Mouse (Mus musculus) MEL (cell line): ENCODE measurements around the gene Adgb. TPM values are rescaled to one million over a fixed set of nuclear protein-coding genes. Genes with fewer than 3 reads are reported as not detected.

Experiments used
- DNase-seq: peaks from one replicate; pipeline ENCODE4 v3.0.0; 2011; ENCODE audit warnings: low read depth, low spot score
- H3K27ac ChIP-seq: 2 replicates; pipeline ENCODE4 v1.5.1; 2012; ENCODE audit warnings: low read depth, mild to moderate bottlenecking, control low read depth, low read length, moderate library complexity; ENCODE audit not compliant: control insufficient read depth
- H3K27me3 ChIP-seq, 2 experiments: fragments of 150-350 bp in 1 of 2; sonication (generic) in 1 of 2; 2 replicates each; pipeline ENCODE4 v1.6.1; 2012; ENCODE audit warnings: low read length in 2 of 2, mild to moderate bottlenecking in 2 of 2, improper control_type of control experiment in 1 of 2, moderate library complexity in 1 of 2; ENCODE audit not compliant: insufficient read depth in 2 of 2, control insufficient read depth in 1 of 2
- H3K36me3 ChIP-seq, 2 experiments: 2 replicates each; pipeline ENCODE4 v1.6.1; 2012 to 2014; ENCODE audit warnings: low read length in 2 of 2, improper control_type of control experiment in 1 of 2, inconsistent platforms in 1 of 2, mild to moderate bottlenecking in 1 of 2; ENCODE audit not compliant: insufficient read depth in 2 of 2, control insufficient read depth in 1 of 2
- H3K4me1 ChIP-seq, 2 experiments: fragments of 150-350 bp in 1 of 2; sonication (generic) in 1 of 2; 2 replicates each; pipeline ENCODE4 v1.6.1; 2012; ENCODE audit warnings: low read length in 2 of 2, improper control_type of control experiment in 1 of 2, mild to moderate bottlenecking in 1 of 2; ENCODE audit not compliant: insufficient read depth in 2 of 2, control insufficient read depth in 1 of 2
- H3K4me3 ChIP-seq, 2 experiments: fragments of 150-350 bp in 1 of 2; sonication (generic) in 1 of 2; 2 replicates each; pipeline ENCODE4 v1.5.1; 2012; ENCODE audit warnings: low read depth in 2 of 2, low read length in 2 of 2, mild to moderate bottlenecking in 2 of 2, moderate library complexity in 2 of 2, control low read depth in 1 of 2, improper control_type of control experiment in 1 of 2; ENCODE audit not compliant: control insufficient read depth in 1 of 2, insufficient read depth in 1 of 2
- H3K79me2 ChIP-seq: 2 replicates; pipeline ENCODE4 v1.6.1; 2012; ENCODE audit warnings: mild to moderate bottlenecking, low read length, moderate library complexity; ENCODE audit not compliant: control insufficient read depth, poor library complexity, insufficient read depth
- H3K9ac ChIP-seq: 2 replicates; pipeline ENCODE4 v1.6.1; 2012; ENCODE audit warnings: low read depth, mild to moderate bottlenecking, control low read depth, low read length, moderate library complexity; ENCODE audit not compliant: control insufficient read depth, poor library complexity, severe bottlenecking
- H3K9me3 ChIP-seq: fragments of 150-350 bp; sonication (generic); replicated peaks from 2 replicates; pipeline ENCODE4 v1.6.1; 2012; ENCODE audit warnings: mild to moderate bottlenecking, low read length, improper control_type of control experiment, moderate library complexity; ENCODE audit not compliant: insufficient read depth
- CHD1 ChIP-seq: IDR thresholded peaks from 2 replicates; pipeline ENCODE4 v1.6.1; 2012; ENCODE audit warnings: low read depth, mild to moderate bottlenecking, inconsistent platforms, low read length, improper control_type of control experiment
- CHD2 ChIP-seq: IDR thresholded peaks from 2 replicates; pipeline ENCODE4 v1.6.1; 2011; ENCODE audit warnings: low read length, improper control_type of control experiment
- CTCF ChIP-seq, 3 experiments: IDR thresholded peaks in 2 of 3; conservative IDR thresholded peaks in 1 of 3; 2 replicates each; pipeline ENCODE4 v1.5.1; 2011 to 2012; ENCODE audit warnings: low read length in 3 of 3, low read depth in 2 of 3, mild to moderate bottlenecking in 2 of 3, improper control_type of control experiment in 1 of 3, inconsistent platforms in 1 of 3, mixed read lengths in 1 of 3, moderate library complexity in 1 of 3; ENCODE audit not compliant: control insufficient read depth in 1 of 3, insufficient read depth in 1 of 3, poor library complexity in 1 of 3, severe bottlenecking in 1 of 3
- E2F4 ChIP-seq: IDR thresholded peaks from 2 replicates; pipeline ENCODE4 v1.6.1; 2011; ENCODE audit warnings: low read depth, low read length, improper control_type of control experiment, borderline replicate concordance
- ELF1 ChIP-seq: IDR thresholded peaks from 2 replicates; pipeline ENCODE4 v1.6.1; 2014; ENCODE audit warnings: low read depth, mild to moderate bottlenecking, inconsistent platforms, low read length, improper control_type of control experiment, moderate library complexity
- EP300 ChIP-seq, 2 experiments: IDR thresholded peaks; 2 replicates each; pipeline ENCODE4 v1.6.1; 2011; ENCODE audit warnings: improper control_type of control experiment in 2 of 2, low read length in 2 of 2, low read depth in 1 of 2, mild to moderate bottlenecking in 1 of 2
- GABPA ChIP-seq: IDR thresholded peaks from 2 replicates; pipeline ENCODE4 v1.6.1; 2012; ENCODE audit warnings: low read depth, mild to moderate bottlenecking, inconsistent platforms, low read length, improper control_type of control experiment, moderate library complexity
- HCFC1 ChIP-seq: IDR thresholded peaks from 2 replicates; pipeline ENCODE4 v1.6.1; 2012; ENCODE audit warnings: low read depth, mild to moderate bottlenecking, inconsistent platforms, low read length, improper control_type of control experiment, moderate library complexity
- KAT2A ChIP-seq: conservative IDR thresholded peaks from 2 replicates; pipeline ENCODE4 v1.6.1; 2012; ENCODE audit warnings: low read depth, low read length, improper control_type of control experiment, inconsistent platforms
- MAFK ChIP-seq: IDR thresholded peaks from 2 replicates; pipeline ENCODE4 v1.6.1; 2011; ENCODE audit warnings: low read depth, mild to moderate bottlenecking, low read length, improper control_type of control experiment, borderline replicate concordance
- MAX ChIP-seq: IDR thresholded peaks from 2 replicates; pipeline ENCODE4 v1.6.1; 2011; ENCODE audit warnings: low read length, improper control_type of control experiment
- MAZ ChIP-seq: IDR thresholded peaks from 2 replicates; pipeline ENCODE4 v1.6.1; 2012; ENCODE audit warnings: low read depth, mild to moderate bottlenecking, inconsistent platforms, low read length, improper control_type of control experiment
- MEF2A ChIP-seq: IDR thresholded peaks from 2 replicates; pipeline ENCODE4 v1.6.1; 2014; ENCODE audit warnings: low read depth, mild to moderate bottlenecking, inconsistent platforms, low read length, improper control_type of control experiment; ENCODE audit not compliant: poor library complexity, insufficient replicate concordance, severe bottlenecking; ENCODE audit errors: extremely low read depth
- MXI1 ChIP-seq: IDR thresholded peaks from 2 replicates; pipeline ENCODE4 v1.6.1; 2011; ENCODE audit warnings: mild to moderate bottlenecking, low read depth, low read length, improper control_type of control experiment
- MYB ChIP-seq: IDR thresholded peaks from 2 replicates; pipeline ENCODE4 v1.6.1; 2011; ENCODE audit warnings: mild to moderate bottlenecking, low read depth, low read length, improper control_type of control experiment
- NELFE ChIP-seq: IDR thresholded peaks from 2 replicates; pipeline ENCODE4 v1.6.1; 2011; ENCODE audit warnings: low read depth, low read length, improper control_type of control experiment
- NRF1 ChIP-seq: IDR thresholded peaks from 2 replicates; pipeline ENCODE4 v1.6.1; 2014; ENCODE audit warnings: low read depth, mild to moderate bottlenecking, inconsistent platforms, low read length, improper control_type of control experiment, moderate library complexity; ENCODE audit not compliant: poor library complexity, insufficient read depth, severe bottlenecking
- POLR2AphosphoS2 ChIP-seq: IDR thresholded peaks from 2 replicates; pipeline ENCODE4 v1.6.1; 2011; ENCODE audit warnings: low read length, improper control_type of control experiment
- POLR2AphosphoS5 ChIP-seq: IDR thresholded peaks from 2 replicates; pipeline ENCODE4 v1.6.1; 2012; ENCODE audit warnings: low read depth, borderline replicate concordance, mild to moderate bottlenecking, inconsistent platforms, low read length, moderate library complexity, mixed read lengths
- RAD21 ChIP-seq: IDR thresholded peaks from 2 replicates; pipeline ENCODE4 v1.6.1; 2011; ENCODE audit warnings: mild to moderate bottlenecking, low read depth, low read length, improper control_type of control experiment
- SIN3A ChIP-seq: IDR thresholded peaks from 2 replicates; pipeline ENCODE4 v1.6.1; 2012; ENCODE audit warnings: low read length, improper control_type of control experiment, inconsistent platforms
- SMC3 ChIP-seq: IDR thresholded peaks from 2 replicates; pipeline ENCODE4 v1.6.1; 2011; ENCODE audit warnings: low read depth, low read length, improper control_type of control experiment
- TBP ChIP-seq: IDR thresholded peaks from 2 replicates; pipeline ENCODE4 v1.8.0; 2011; ENCODE audit warnings: low read depth, low read length, improper control_type of control experiment
- TCF12 ChIP-seq: IDR thresholded peaks from 2 replicates; pipeline ENCODE4 v1.6.1; 2014; ENCODE audit warnings: low read depth, mild to moderate bottlenecking, inconsistent platforms, low read length, improper control_type of control experiment, moderate library complexity
- USF1 ChIP-seq: IDR thresholded peaks from 2 replicates; pipeline ENCODE4 v1.6.1; 2014; ENCODE audit warnings: low read depth, mild to moderate bottlenecking, inconsistent platforms, low read length, improper control_type of control experiment, moderate library complexity
- USF2 ChIP-seq, 2 experiments: IDR thresholded peaks; 2 replicates each; pipeline ENCODE4 v1.6.1; 2011 to 2012; ENCODE audit warnings: improper control_type of control experiment in 2 of 2, low read length in 2 of 2, borderline replicate concordance in 1 of 2, inconsistent platforms in 1 of 2, low read depth in 1 of 2, mild to moderate bottlenecking in 1 of 2; ENCODE audit not compliant: insufficient read depth in 1 of 2
- ZC3H11A ChIP-seq: IDR thresholded peaks from 2 replicates; pipeline ENCODE4 v1.6.1; 2012; ENCODE audit warnings: low read depth, mild to moderate bottlenecking, inconsistent platforms, low read length, improper control_type of control experiment
- polyA plus RNA-seq, 2 experiments: library from polyadenylated mRNA; stranded (reverse) in 1 of 2; unstranded in 1 of 2; fragments of >175 nt in 1 of 2; fragments of >200 nt in 1 of 2; gene quantifications; 2 replicates each; pipeline versions ENCODE4 v1.2.1 to v1.2.4; 2012; ENCODE audit warnings: low replicate concordance in 2 of 2, low read depth in 1 of 2; ENCODE audit not compliant: insufficient read length in 2 of 2, insufficient read depth in 1 of 2, missing spikeins in 1 of 2
- total RNA-seq: library from RNA; depleted of rRNA; stranded (reverse); fragments of 300-350 nt; gene quantifications from 2 replicates; pipeline ENCODE4 v1.2.3, GENCODE M21; 2012

Gene Adgb
- total and polyA plus RNA-seq, 3 experiments, result not detected

GRCm38 (mm10) chr10:10350550-10350949 is 121.6 kb downstream of the Adgb start:
- H3K9ac ChIP-seq, result no peak overlapping the region
- H3K4me3 ChIP-seq, result no peak overlapping the region
- H3K36me3 ChIP-seq, result no peaks in the 10 kb centered on the region
- no peaks in the 10 kb centered on the region for H3K9me3 ChIP-seq
- no peak overlapping the region for H3K27ac ChIP-seq
- H3K27me3 ChIP-seq, result no peaks in the 10 kb centered on the region
- H3K4me1 ChIP-seq, result no peaks in the 10 kb centered on the region
- peak; percentile 3 for DNase-seq
- no peaks in the 10 kb centered on the region for H3K79me2 ChIP-seq
- TF ChIP-seq E2F4, result no peak
- TF ChIP-seq MXI1, result no peak
- no peak for TF ChIP-seq GABPA
- TF ChIP-seq RAD21, result no peak
- no peak for TF ChIP-seq CTCF (IDR thresholded peaks at IDR 0.05 in 2 of 3, conservative IDR thresholded peaks at IDR 0.05 in 1 of 3; ENCODE audit: control insufficient read depth in 1 of 3, insufficient read depth in 1 of 3, low read depth in 2 of 3, low read length in 3 of 3, poor library complexity in 1 of 3, severe bottlenecking in 1 of 3)
- TF ChIP-seq MYB, result no peak
- TF ChIP-seq MAFK, result no peak
- TF ChIP-seq SMC3, result no peak
- no peak for TF ChIP-seq NRF1
- no peak for TF ChIP-seq ZC3H11A
- TF ChIP-seq MAZ, result no peak
- no peak for TF ChIP-seq CHD1
- TF ChIP-seq HCFC1, result no peak
- TF ChIP-seq CHD2, result no peak

DNA sequence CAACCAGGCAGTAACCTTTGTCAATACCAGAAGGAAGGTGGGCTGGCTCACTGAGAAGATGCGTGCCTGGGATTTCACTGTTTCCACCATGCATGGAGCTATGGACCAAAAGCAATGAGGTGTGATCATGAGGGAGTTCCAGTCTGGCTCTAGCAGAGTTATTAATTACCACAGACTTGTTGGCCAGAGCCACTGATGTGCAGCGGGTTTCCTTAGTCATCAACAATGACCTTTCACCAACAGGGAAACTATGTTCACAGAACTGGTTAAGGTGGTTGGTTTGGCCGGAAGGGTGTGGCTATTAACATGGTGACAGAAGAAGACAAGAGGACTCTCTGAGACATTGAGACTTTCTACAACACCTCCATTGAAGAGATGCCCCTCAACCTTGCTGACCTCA is 128.2 kb downstream of the Adgb start:
- H3K9me3 ChIP-seq, result no peaks in the 10 kb centered on the region
- no peaks in the 10 kb centered on the region for H3K27me3 ChIP-seq
- H3K79me2 ChIP-seq, result no peaks in the 10 kb centered on the region
- TF ChIP-seq TCF12 (no peak), MXI1 (no peak), CTCF (IDR thresholded peaks at IDR 0.05 in 2 of 3, conservative IDR thresholded peaks at IDR 0.05 in 1 of 3; ENCODE audit: control insufficient read depth in 1 of 3, insufficient read depth in 1 of 3, low read depth in 2 of 3, low read length in 3 of 3, poor library complexity in 1 of 3, severe bottlenecking in 1 of 3) (no peak), MAX (no peak), SMC3 (no peak), KAT2A (no peak), SIN3A (no peak), NELFE (no peak), ELF1 (no peak), NRF1 (no peak), USF2 (IDR thresholded peaks at IDR 0.05; ENCODE audit: borderline replicate concordance in 1 of 2, insufficient read depth in 1 of 2, low read depth in 1 of 2, low read length in 2 of 2) (no peak), USF1 (no peak), POLR2AphosphoS2 (no peak), CHD2 (no peak), E2F4 (no peak), TBP (no peak), EP300 (IDR thresholded peaks at IDR 0.05; ENCODE audit: low read depth in 1 of 2, low read length in 2 of 2) (no peak), GABPA (no peak), POLR2AphosphoS5 (no peak), MEF2A (no peak)
- no peak overlapping the region for H3K27ac ChIP-seq
- H3K36me3 ChIP-seq, result no peaks in the 10 kb centered on the region
- no peak overlapping the region for H3K4me3 ChIP-seq
- H3K9ac ChIP-seq, result no peak overlapping the region
- DNase-seq, result no peak
- H3K4me1 ChIP-seq, result no peaks in the 10 kb centered on the region
